Mouse (Mus musculus): Measurements from ENCODE around the gene Sfswap.

- no peak for TF ChIP-seq EP300 (IDR thresholded peaks at IDR 0.05; ENCODE audit: low read depth)
- no peak for TF ChIP-seq CTCF (IDR thresholded peaks at IDR 0.05; ENCODE audit: low read depth)
These were observed 650 bp downstream of the Sfswap start for GRCm38 (mm10) chr5:129501671-129502070.

Data from liver, embryonic 14.5 days (tissue).